Mouse (Mus musculus): ENCODE results near the gene Hoga1.

GRCm38 (mm10) chr19:42050251-42050650, 4.8 kb downstream of the Hoga1 start:
- no peak for TF ChIP-seq CTCF (conservative IDR thresholded peaks at IDR 0.05; ENCODE audit: insufficient read depth, insufficient read length, low read depth, low read length)
- no peak for TF ChIP-seq POLR2A (IDR thresholded peaks at IDR 0.05; ENCODE audit: low read depth, low read length)

All from kidney, adult 2 months (tissue).